Comparison of ENCODE assay signal across 8 mouse cellular contexts in genomic region chr8:95429945-95430344, GRCm38 (mm10). TPM values are rescaled to one million over a fixed set of nuclear protein-coding genes. Genes with fewer than 3 reads are reported as not detected.
DNase-seq lines count a peak whose midpoint lies in the region; ATAC-seq and TF ChIP-seq lines count a peak whose summit lies in the region.

No protein-coding gene starts in this region.

- peak overlapping the region; percentile 55 for H3K4me2 ChIP-seq in heart, embryonic 16.5 days (ENCODE audit: low read depth, low read length)

- 12% methylated on average over 3 of the region's 3 CpGs for WGBS in heart, embryonic 16.5 days
- 31% methylated on average over 3 of the region's 3 CpGs for WGBS in small intestine, adult 2 months

- peak; percentile 7 for DNase-seq in urinary bladder, postnatal 14 days (ENCODE audit: low spot score)
- DNase-seq in urinary bladder, postnatal 25 days (ENCODE audit: low spot score): no peak
- peak; percentile 74 for DNase-seq in kidney, postnatal 10 days
- peak; percentile 48 for DNase-seq in lung, postnatal 25 days (ENCODE audit: low spot score)
- DNase-seq in thymus, postnatal 0 days (ENCODE audit: low spot score): no peak

- TF ChIP-seq POLR2A in embryonic fibroblast, embryonic 13.5 days (IDR thresholded peaks at IDR 0.05; ENCODE audit: low read depth, low read length): no peak
- no peak for TF ChIP-seq POLR2A in small intestine, adult 2 months (IDR thresholded peaks at IDR 0.05; ENCODE audit: low read depth, low read length)

- H3K4me1 ChIP-seq in embryonic fibroblast, embryonic 13.5 days (ENCODE audit: control insufficient read depth, insufficient read depth, low read length): peaks cover 26% of the 10 kb centered on the region
- H3K4me1 ChIP-seq in heart, embryonic 16.5 days (ENCODE audit: control insufficient read depth, insufficient read depth, low read length): peaks cover 73% of the 10 kb centered on the region
- H3K4me1 ChIP-seq in small intestine, adult 2 months (ENCODE audit: control insufficient read depth, insufficient read depth, insufficient read length, low read length): peaks cover 42% of the 10 kb centered on the region

- no peak overlapping the region for H3K4me3 ChIP-seq in embryonic fibroblast, embryonic 13.5 days (ENCODE audit: insufficient read depth, low read length)
- peak overlapping the region; percentile 25 for H3K4me3 ChIP-seq in heart, embryonic 16.5 days (ENCODE audit: low read length)
- no peak overlapping the region for H3K4me3 ChIP-seq in small intestine, adult 2 months (ENCODE audit: low read depth, low read length)

- H3K27ac ChIP-seq in embryonic fibroblast, embryonic 13.5 days (ENCODE audit: insufficient read depth, low read length): peak overlapping the region; percentile 1; the same call in 1 of the 2 replicates
- H3K27ac ChIP-seq in heart, embryonic 16.5 days (ENCODE audit: low read length): peak overlapping the region; percentile 98
- H3K27ac ChIP-seq in small intestine, adult 2 months (ENCODE audit: insufficient read depth, low read depth, low read length): no peak overlapping the region

- H3K9me3 ChIP-seq in heart, embryonic 16.5 days (replicated peaks; ENCODE audit: control insufficient read depth, low read length): no peaks in the 10 kb centered on the region

- peak overlapping the region; percentile 60 for H3K9ac ChIP-seq in heart, embryonic 16.5 days (ENCODE audit: low read length)

- H3K27me3 ChIP-seq in heart, embryonic 16.5 days (ENCODE audit: control insufficient read depth, insufficient read depth, low read length): no peaks in the 10 kb centered on the region
- H3K27me3 ChIP-seq in small intestine, adult 2 months (ENCODE audit: control insufficient read depth, insufficient read depth, low read length): no peaks in the 10 kb centered on the region

- no peak for TF ChIP-seq CTCF in embryonic fibroblast, embryonic 13.5 days (IDR thresholded peaks at IDR 0.05; ENCODE audit: borderline replicate concordance, insufficient read depth, low read length)
- TF ChIP-seq CTCF in small intestine, adult 2 months (IDR thresholded peaks at IDR 0.05; ENCODE audit: extremely low read depth, insufficient read length, insufficient replicate concordance, low read depth, low read length): peak; percentile 48; the same call in 1 of the 2 replicates

- peak; percentile 45 for ATAC-seq in heart, embryonic 16.5 days (replicated peaks; ENCODE audit: extremely low read depth, insufficient read depth, low FRiP score)

- no peaks in the 10 kb centered on the region for H3K36me3 ChIP-seq in heart, embryonic 16.5 days (ENCODE audit: control insufficient read depth, insufficient read depth)
- no peaks in the 10 kb centered on the region for H3K36me3 ChIP-seq in small intestine, adult 2 months (ENCODE audit: control insufficient read depth, insufficient read depth, low read length)

RNA-seq across cellular contexts. Expression of gene Cfap20, which starts 4.7 kb away (rescaled TPM):
- 55.4 and 68.2 TPM in 2 replicates for polyA plus RNA-seq in embryonic fibroblast, embryonic 13.5 days (2011; ENCODE audit: insufficient read length, low read depth, missing spikeins)
- polyA plus RNA-seq in heart, embryonic 16.5 days (2015; fragmentation: Nextera tagmentation; extraction: Ambion mirVana): 155 and 167 TPM in 2 replicates
- polyA plus RNA-seq in small intestine, adult 2 months (2012; rRNA removed): 25.6 and 33.3 TPM in 2 replicates
- polyA plus RNA-seq in thymus, postnatal 0 days (2015; fragmentation: Nextera tagmentation; extraction: Ambion mirVana): 94.4 and 104 TPM in 2 replicates

RNA-seq across cellular contexts. Expression of gene Csnk2a2, which starts 59.9 kb away (rescaled TPM):
- 119 and 120 TPM in 2 replicates for polyA plus RNA-seq in embryonic fibroblast, embryonic 13.5 days (2011; ENCODE audit: insufficient read length, low read depth, missing spikeins)
- polyA plus RNA-seq in heart, embryonic 16.5 days (2015; fragmentation: Nextera tagmentation; extraction: Ambion mirVana): 6.0 and 6.1 TPM in 2 replicates
- polyA plus RNA-seq in small intestine, adult 2 months (2012; rRNA removed): 6.0 and 8.2 TPM in 2 replicates
- polyA plus RNA-seq in thymus, postnatal 0 days (2015; fragmentation: Nextera tagmentation; extraction: Ambion mirVana): 10.7 and 13.9 TPM in 2 replicates

Comparison
In these comparisons a context has a peak if more than half of its experiments do, and no peak if none do; other contexts are left out.
1. DNase-seq: peak in urinary bladder, postnatal 14 days (single experiment), kidney, postnatal 10 days (single experiment) and lung, postnatal 25 days (single experiment); none in urinary bladder, postnatal 25 days (single experiment) and thymus, postnatal 0 days (single experiment).